Mouse (Mus musculus): Measurements from ENCODE around the gene 1700020L24Rik.

The 1700020L24Rik gene

DNA sequence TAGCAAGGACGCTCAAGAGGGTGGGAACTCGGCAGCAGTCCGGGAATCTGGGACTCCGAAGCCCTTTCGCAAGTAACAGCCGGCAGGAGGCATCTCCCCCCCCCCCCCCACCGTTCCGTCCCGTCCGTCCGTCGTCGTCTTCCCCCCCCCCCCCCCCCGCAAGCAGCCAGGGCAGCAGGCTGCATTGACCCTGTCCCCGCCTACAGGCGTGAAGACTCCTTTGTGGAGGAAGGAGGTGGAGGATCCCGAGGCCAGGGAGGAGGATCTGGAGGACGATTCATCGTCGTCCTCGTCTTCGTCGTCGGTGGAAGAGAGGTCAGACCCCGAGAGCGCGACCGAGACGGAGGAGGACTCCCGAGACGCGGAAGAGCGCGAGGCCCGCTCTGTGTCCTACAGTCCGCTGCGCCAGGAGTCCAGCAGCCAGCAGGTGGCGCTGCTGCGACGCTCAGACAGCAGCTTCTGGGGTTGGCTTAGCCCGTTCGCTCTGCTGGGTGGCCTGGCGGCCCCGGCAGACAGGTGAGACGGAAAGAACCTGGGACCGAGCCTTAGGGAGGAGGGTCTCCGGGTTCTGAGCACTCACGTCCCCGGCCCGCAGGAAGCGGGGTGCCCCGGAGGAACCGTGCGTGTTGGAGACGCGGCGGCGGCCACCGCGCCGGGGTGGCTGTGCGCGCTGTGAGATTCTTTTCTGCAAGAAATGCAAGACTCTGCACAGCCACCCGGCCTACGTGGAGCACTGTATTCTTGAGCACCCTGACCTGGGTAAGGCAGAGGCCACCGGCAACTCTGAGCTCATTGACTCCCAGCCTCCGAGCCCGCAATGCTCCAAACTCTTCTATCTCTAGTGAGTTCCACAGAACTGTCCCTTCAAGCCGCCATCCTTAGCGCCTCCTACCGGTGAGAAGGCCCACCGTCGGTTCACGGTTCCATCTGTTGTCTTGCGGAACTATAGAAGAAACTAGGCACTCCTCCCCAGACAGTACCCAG, 2.9 kb downstream of the 1700020L24Rik start:
- peak; percentile 69 for DNase-seq (ENCODE audit: low read depth, low spot score)

- DNase-seq (ENCODE audit: low read depth, low spot score) = no peak
These were observed 3.8 kb downstream of the 1700020L24Rik start for GRCm38 (mm10) chr11:83441235-83441634.

GRCm38 (mm10) chr11:83442596-83443267, 5.3 kb downstream of the 1700020L24Rik start:
- no peak for DNase-seq (ENCODE audit: low read depth, low spot score)

GRCm38 (mm10) chr11:83443824-83444223, 6.3 kb downstream of the 1700020L24Rik start:
- no peak for DNase-seq (ENCODE audit: low read depth, low spot score)

DNA sequence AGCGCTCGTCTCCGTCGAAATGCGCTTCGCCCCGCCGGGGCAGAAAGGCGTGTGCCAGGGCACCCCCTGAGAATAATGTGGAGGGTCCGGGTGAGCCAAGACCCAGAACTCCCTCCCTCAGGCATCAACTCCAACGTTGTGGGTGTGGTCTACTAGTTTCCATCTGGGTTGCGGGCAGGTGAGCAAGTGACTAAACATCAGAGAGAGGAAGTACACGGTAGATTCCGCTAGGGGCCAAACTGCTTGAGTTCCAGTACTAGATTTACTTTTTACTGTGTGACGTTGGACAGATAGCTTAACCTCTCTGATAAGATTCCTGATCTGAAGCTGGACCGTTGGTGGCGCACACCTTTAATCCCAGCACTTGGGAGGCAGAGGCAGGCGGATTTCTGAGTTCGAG, 7.5 kb downstream of the 1700020L24Rik start:
- no peak for DNase-seq (ENCODE audit: low read depth, low spot score)

DNA sequence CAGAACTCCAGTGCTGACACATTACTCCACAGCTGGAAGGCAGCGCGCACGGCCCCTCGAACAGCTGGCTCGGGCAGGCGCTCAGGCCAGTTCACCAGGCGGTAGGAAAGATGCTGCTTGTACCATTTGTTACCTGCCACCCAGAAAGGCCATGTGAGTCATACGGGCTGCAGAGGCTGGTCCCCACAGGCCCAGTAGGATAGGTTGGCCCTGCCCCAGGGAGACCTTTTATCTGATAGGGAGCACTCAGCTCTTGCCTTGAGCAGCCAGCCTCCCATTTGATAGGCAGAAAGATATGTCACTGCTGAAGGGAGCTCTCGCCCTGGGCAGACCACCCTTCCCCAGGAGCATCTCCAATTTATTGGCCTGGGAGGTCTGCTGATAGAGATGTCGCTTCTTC, 10.1 kb downstream of the 1700020L24Rik start:
- DNase-seq (ENCODE audit: low read depth, low spot score) = no peak

DNA sequence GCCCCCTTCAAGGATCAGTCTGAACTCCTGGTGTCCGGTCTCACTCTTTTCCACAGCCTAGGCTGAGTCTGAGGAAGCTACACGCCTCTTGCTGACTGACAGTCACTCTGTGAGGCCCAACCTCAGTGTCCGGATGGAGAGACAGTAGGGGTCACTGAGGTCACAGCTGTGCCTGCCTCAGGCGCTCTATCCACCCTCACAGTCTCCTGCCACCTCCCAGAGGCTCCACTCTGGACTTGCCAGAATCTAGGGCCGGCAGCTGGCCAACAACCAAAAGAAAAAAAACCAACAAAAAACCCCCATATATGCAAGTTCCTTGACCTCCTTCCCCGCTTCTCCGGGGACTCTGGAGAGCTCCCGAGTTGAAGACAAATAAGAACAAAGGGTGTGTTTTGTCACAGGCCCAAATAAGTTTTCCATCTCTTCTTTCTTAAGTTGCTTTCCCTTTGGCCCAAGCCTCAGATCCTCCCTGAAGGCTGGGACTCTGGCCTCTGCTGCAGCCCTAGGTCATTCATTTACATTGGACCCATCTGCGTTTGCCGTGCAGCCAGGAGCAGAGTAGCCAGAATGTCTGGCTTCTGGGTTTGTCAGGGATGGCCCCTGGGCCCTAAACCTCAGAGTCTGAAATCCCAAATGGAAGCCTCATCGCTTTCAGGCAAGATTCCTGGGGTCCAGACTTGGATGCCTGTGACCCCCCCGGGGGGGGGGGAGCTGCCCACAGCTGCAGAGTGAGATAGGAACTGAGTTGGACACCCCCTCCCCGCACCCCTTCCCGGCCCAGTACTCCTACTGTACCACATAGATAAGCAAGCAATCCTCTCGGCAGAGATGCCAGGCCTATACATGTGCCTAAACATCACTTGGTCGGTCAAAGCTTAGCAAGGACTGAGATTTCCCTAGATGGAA, 10.8 kb downstream of the 1700020L24Rik start:
- no peak for DNase-seq (ENCODE audit: low read depth, low spot score)

DNA sequence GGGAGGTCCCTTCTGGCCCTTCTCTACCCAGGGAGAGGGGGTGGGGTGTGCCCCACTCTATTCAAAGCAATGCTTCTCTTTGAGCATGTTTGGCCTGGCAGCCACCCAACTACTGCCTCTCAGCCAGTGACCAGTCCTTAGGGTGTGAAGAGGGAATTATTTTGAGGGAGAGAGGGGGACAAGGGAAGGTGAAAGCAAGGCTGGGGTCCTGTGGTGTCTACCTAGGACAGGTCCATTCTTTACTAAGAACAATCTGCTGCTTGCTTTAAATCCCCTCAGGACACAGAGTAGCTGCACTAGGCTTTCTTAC, 11.4 kb downstream of the 1700020L24Rik start:
- DNase-seq (ENCODE audit: low read depth, low spot score) = no peak

DNA sequence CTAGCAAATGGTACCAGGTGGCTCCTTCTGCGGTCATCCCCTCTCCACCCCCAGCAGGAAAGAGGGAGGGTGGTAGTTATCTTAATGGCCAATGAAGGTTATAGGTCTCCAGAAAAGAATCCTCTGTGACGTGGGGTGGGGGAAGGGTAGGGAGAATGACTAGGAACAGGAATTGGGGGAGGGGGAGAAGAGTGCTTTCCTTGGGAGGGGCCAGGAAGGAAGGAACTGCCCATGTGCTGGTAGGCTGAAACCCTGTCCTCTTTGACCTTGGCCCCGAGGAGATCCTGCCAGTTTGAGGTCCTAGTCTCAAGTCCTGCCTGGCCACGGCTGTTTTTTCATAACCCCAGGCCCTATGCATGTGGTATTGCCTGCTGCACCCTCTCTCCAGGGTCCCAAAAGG, 11.8 kb downstream of the 1700020L24Rik start:
- DNase-seq (ENCODE audit: low read depth, low spot score) = no peak

- no peak for DNase-seq (ENCODE audit: low read depth, low spot score)
These were observed 13.1 kb downstream of the 1700020L24Rik start for GRCm38 (mm10) chr11:83450550-83450949.

DNA sequence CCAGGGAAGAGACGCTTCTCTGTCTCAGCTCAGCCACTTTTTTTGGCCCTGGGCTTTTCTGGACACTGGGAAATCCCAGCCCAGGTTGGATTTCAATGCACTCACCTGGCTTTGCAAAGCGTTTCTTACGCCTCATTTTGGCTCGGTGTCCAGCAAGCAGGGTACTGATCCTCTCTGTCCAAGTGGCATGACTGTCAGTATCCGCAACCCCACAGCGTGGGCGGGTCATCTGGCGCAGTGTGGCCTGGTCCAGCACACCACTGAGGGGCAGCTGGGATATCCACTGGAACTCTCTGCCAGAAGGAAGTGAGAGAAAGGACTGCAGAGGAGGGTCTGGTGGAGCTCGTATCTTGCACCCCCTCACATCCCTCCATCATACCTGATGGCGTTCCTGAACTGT, 13.8 kb downstream of the 1700020L24Rik start:
- DNase-seq (ENCODE audit: low read depth, low spot score) = no peak

DNA sequence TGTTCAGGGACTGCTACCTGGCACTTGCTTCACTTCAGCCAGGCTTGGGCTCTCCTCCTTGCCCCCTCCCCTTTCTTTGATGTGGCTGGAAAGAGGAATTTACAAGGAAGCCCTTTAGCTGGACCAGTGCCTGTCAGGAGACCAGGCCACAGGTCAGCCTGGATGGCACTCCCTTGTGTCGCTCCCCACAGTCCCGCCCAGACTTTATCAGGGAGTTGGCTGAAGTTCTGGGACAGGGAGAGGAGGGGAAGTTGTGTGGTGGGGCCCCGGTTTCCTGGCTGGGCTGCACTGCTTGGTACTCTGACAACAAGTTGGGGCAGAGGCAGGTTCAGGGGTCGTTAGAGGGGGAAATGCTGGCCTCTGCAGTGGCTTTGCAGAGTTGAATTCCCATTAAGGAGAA, 17.1 kb downstream of the 1700020L24Rik start:
- DNase-seq (ENCODE audit: low read depth, low spot score) = no peak

GRCm38 (mm10) chr11:83455608-83456007, 18.1 kb downstream of the 1700020L24Rik start:
- DNase-seq (ENCODE audit: low read depth, low spot score) = no peak

GRCm38 (mm10) chr11:83457257-83457656, 19.8 kb downstream of the 1700020L24Rik start:
- DNase-seq (ENCODE audit: low read depth, low spot score) = no peak

DNA sequence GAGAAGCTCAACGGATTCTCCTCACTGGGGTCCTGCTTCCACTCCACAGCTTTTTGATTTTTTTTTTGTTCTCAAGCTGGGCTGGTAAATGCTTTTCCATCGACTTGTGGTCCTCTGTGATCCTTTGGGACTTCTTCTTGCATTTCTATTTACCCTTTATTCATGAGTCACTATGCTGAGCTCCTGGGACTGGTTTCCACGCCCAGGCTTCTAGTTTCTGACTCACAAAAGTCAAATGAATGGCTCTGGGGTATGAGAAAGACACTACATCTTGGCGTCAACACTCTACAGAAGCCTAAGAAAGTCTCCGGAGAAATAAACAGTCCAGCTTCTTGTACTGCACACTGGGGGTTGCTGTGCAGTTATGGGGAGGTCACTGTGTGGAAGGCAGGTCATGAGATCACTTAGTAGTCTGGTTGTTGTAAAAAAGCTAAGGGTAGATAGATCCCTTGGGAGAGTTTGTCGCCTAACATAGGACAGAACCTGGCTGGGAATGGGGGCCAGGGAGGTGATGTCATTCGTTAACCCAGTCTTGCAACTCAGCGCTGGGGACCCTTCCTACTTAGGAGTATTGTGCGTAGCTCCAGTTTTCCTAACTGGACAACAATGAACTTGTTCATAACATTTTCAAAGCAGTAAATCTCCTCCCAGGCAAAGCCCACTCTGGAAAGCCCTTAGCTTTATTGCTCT, 20.6 kb downstream of the 1700020L24Rik start:
- no peak for DNase-seq (ENCODE audit: low read depth, low spot score)

- DNase-seq (ENCODE audit: low read depth, low spot score) = no peak
These were observed 24.1 kb downstream of the 1700020L24Rik start for GRCm38 (mm10) chr11:83461462-83462027.

- no peak for DNase-seq (ENCODE audit: low read depth, low spot score)
These were observed 25.3 kb downstream of the 1700020L24Rik start, which contains the start of gene Mmp28 for GRCm38 (mm10) chr11:83462711-83463244. TSS of gene Mmp28 (minus strand) at chr11:83463071.

DNA sequence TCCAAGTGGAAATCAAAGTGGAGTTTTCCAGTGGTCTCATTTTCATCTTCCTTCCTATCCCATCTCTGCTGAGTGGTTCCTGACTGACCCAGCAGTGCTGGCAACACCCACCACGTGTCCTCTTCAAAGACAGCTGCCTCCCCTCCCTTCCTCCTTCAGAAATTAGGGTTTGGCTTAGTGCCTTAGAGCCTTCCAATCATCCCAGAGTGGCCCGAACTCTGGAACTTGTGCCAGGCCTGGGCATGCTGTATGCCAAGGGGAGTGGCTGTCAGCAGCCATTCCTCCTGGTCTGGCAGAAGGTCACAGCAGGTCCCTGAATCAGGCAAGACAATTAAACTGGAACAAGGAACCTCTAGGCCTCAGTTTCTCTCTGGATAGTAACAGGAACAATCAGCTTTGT, 28.5 kb downstream of the 1700020L24Rik start:
- no peak for DNase-seq (ENCODE audit: low read depth, low spot score)

DNA sequence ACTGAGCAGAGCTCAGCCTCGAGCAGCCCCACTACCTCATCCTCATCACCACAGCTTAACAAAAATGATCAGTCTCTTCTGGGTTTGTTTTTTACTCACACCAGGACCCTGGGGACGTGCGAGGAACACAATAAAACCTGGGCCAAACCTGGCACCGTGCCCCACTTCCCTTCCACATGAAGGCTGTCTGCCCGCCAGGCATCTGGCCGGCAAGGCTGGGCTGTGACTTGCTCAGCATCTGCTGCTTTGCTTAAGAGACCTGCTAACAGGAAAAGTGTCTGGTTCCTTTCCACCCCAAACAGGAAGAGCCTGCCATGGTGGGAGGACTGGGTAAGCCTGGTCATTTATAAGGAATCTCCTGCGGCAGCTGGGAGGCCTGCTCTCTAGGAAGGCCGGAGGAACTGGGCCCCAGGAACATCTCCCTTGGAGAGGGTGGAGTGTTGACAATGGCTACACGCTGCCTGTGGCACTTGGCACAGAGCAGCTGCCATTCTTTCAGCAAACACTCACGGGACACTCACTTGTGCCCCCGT, 29.7 kb downstream of the 1700020L24Rik start:
- DNase-seq (ENCODE audit: low read depth, low spot score) = no peak

GRCm38 (mm10) chr11:83468765-83469164, 31.3 kb downstream of the 1700020L24Rik start:
- DNase-seq (ENCODE audit: low read depth, low spot score) = peak; percentile 38
